Mouse (Mus musculus): ENCODE measurements around the gene Arsb. TPM values are rescaled to one million over a fixed set of nuclear protein-coding genes. Genes with fewer than 3 reads are reported as not detected.

Arsb gene
- polyA plus RNA-seq (2016; fragmentation: Nextera tagmentation; extraction: Ambion mirVana) = 7.6 and 8.1 TPM in 2 replicates

GRCm38 (mm10) chr13:93771588-93772278, at the start of gene Arsb:
TSS of gene Arsb (plus strand) at chr13:93771630.
- Histone ChIP-seq H3K9me3 (replicated peaks) (no peaks in the 10 kb centered on the region), H3K4me1 (replicated peaks) (peaks cover 13% of the 10 kb centered on the region; the same call in 1 of the 2 replicates), H3K36me3 (no peaks in the 10 kb centered on the region), H3K27ac (ENCODE audit: poor library complexity, severe bottlenecking) (peak within 1 kb of the TSS; percentile 63), H3K4me3 (peak within 1 kb of the TSS; percentile 66), H3K9ac (peak within 1 kb of the TSS; percentile 79), H3K4me2 (peak within 1 kb of the TSS; percentile 94), H3K27me3 (replicated peaks) (peaks cover 5% of the 10 kb centered on the region; the same call in 1 of the 2 replicates)
- under 1% methylated on average over 66 of the region's 66 CpGs for WGBS
- peak; percentile 93 for ATAC-seq (ENCODE audit: insufficient number of reproducible peaks, low FRiP score)

DNA sequence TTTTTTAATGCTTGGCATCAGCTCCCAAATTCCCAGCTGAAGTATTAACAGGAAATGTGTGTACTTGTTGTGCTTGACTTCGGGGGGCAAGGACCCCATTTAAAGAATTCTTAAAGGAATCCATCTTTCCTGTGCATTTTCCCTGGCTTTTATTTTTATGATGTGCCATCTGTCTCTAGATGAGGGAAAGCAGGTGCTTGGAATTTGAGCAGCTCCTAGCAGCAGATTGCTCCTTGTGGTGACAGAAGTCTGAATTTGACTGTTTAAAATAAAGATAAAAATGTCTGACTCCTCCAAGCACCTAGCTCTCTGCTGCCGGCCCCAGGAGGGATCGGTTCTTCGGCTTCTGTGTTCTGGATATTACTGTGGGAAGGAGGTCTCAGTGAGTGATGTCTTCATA, 49.5 kb upstream of the Arsb start:
- 76% methylated on average over 4 of the region's 4 CpGs for WGBS
- no peaks in the 10 kb centered on the region for H3K9me3 ChIP-seq (replicated peaks)
- H3K27me3 ChIP-seq (replicated peaks) = no peaks in the 10 kb centered on the region
- no peak for ATAC-seq (ENCODE audit: insufficient number of reproducible peaks, low FRiP score)
- H3K4me2 ChIP-seq = no peak overlapping the region
- H3K4me3 ChIP-seq = no peak overlapping the region
- H3K4me1 ChIP-seq (replicated peaks) = no peaks in the 10 kb centered on the region
- no peak overlapping the region for H3K9ac ChIP-seq
- H3K36me3 ChIP-seq = no peaks in the 10 kb centered on the region
- no peak overlapping the region for H3K27ac ChIP-seq (ENCODE audit: poor library complexity, severe bottlenecking)

DNA sequence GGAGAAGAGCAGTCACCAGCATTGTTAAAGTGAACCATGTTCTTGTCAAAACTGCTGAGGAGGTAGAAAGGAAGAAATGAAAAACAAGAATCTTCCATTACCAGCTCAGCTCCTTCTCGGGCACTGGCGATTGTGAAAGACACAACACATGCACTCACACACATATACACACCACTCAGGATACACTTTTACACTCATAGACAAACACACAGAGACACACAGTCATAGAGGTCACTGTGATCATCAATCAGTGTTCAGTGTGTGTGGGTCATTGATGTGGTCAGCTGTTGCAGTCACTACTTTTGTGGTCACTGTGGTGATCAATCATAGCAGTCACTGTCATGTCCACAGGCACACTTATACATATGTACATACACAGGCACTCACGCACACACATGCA, 48.0 kb upstream of the Arsb start:
- no peaks in the 10 kb centered on the region for H3K36me3 ChIP-seq
- H3K4me2 ChIP-seq = no peak overlapping the region
- no peak overlapping the region for H3K27ac ChIP-seq (ENCODE audit: poor library complexity, severe bottlenecking)
- no peaks in the 10 kb centered on the region for H3K9me3 ChIP-seq (replicated peaks)
- H3K27me3 ChIP-seq (replicated peaks) = no peaks in the 10 kb centered on the region
- ATAC-seq (ENCODE audit: insufficient number of reproducible peaks, low FRiP score) = no peak
- H3K9ac ChIP-seq = no peak overlapping the region
- no peak overlapping the region for H3K4me3 ChIP-seq
- 82% methylated on average over 3 of the region's 3 CpGs for WGBS
- H3K4me1 ChIP-seq (replicated peaks) = no peaks in the 10 kb centered on the region

- 34% methylated on average over 2 of the region's 2 CpGs for WGBS
- Histone ChIP-seq H3K27me3 (replicated peaks) (no peaks in the 10 kb centered on the region), H3K27ac (ENCODE audit: poor library complexity, severe bottlenecking) (no peak overlapping the region), H3K9me3 (replicated peaks) (no peaks in the 10 kb centered on the region), H3K4me2 (no peak overlapping the region), H3K4me3 (no peak overlapping the region), H3K36me3 (no peaks in the 10 kb centered on the region), H3K4me1 (replicated peaks) (no peaks in the 10 kb centered on the region), H3K9ac (no peak overlapping the region)
- no peak for ATAC-seq (ENCODE audit: insufficient number of reproducible peaks, low FRiP score)
Measured at GRCm38 (mm10) chr13:93724206-93724605, 47.2 kb upstream of the Arsb start.

- ATAC-seq (ENCODE audit: insufficient number of reproducible peaks, low FRiP score) = no peak
- Histone ChIP-seq H3K4me2 (no peak overlapping the region), H3K36me3 (no peaks in the 10 kb centered on the region), H3K9ac (no peak overlapping the region), H3K4me3 (no peak overlapping the region), H3K27ac (ENCODE audit: poor library complexity, severe bottlenecking) (no peak overlapping the region), H3K9me3 (replicated peaks) (0 out of 2 replicates have a peak, but pooled peaks cover 4% of the 10 kb centered on the region), H3K27me3 (replicated peaks) (no peaks in the 10 kb centered on the region), H3K4me1 (replicated peaks) (no peaks in the 10 kb centered on the region)
- WGBS = 81% methylated on average over 5 of the region's 5 CpGs
Measured at GRCm38 (mm10) chr13:93735131-93735636, 36.2 kb upstream of the Arsb start.

DNA sequence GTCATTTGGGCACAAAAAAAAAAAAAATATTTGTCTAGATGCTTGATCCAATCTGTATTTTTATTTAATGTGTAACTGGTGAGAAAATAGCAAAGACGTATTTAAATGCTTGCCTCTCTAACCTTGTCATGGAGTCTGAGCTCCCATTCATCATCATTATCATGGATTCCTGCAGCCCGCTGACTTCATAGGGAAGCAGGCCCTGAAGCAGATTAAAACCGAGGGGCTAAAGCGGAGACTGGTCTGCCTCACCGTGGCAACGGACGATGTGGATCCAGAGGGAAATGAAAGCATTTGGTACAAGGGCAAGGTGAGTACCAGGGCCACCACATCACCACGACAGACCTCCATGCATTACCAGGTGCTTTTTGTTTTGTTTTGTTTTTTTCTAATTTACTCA, 27.3 kb upstream of the Arsb start:
- H3K4me3 ChIP-seq = no peak overlapping the region
- 45% methylated on average over 8 of the region's 8 CpGs for WGBS

GRCm38 (mm10) chr13:93752597-93753400, 18.6 kb upstream of the Arsb start:
- Histone ChIP-seq H3K27ac (ENCODE audit: poor library complexity, severe bottlenecking) (no peak overlapping the region), H3K36me3 (no peaks in the 10 kb centered on the region), H3K4me1 (replicated peaks) (peaks cover 8% of the 10 kb centered on the region; the same call in 1 of the 2 replicates), H3K4me2 (no peak overlapping the region), H3K4me3 (no peak overlapping the region), H3K9ac (no peak overlapping the region), H3K27me3 (replicated peaks) (no peaks in the 10 kb centered on the region), H3K9me3 (replicated peaks) (no peaks in the 10 kb centered on the region)
- 69% methylated on average over 14 of the region's 14 CpGs for WGBS
- no peak for ATAC-seq (ENCODE audit: insufficient number of reproducible peaks, low FRiP score)

More for the DNA sequence above, 27.3 kb upstream of the Arsb start:
- H3K4me1 ChIP-seq (replicated peaks) = peaks cover 3% of the 10 kb centered on the region; the same call in 1 of the 2 replicates
- H3K4me2 ChIP-seq = no peak overlapping the region
- H3K36me3 ChIP-seq = no peaks in the 10 kb centered on the region
- no peak overlapping the region for H3K27ac ChIP-seq (ENCODE audit: poor library complexity, severe bottlenecking)
- H3K27me3 ChIP-seq (replicated peaks) = no peaks in the 10 kb centered on the region
- no peak overlapping the region for H3K9ac ChIP-seq
- H3K9me3 ChIP-seq (replicated peaks) = no peaks in the 10 kb centered on the region
- ATAC-seq (ENCODE audit: insufficient number of reproducible peaks, low FRiP score) = no peak

DNA sequence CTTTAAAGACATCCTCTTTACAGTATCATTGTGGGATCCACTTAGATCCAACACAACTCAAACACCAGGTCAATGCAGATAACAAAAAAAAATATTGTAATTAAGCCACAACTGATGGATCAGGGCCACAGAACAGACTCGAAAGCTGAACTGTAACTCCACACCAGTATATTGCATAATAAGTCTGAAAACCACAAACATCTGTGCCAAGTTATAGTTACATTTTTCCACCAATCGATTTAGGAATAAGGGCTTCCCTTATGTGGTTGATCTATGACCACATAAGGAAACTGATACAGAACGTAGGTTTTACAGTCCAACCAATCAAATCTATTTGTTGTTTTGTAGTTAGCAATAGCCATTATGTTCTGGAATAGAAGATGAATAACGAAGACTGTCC, 16.3 kb upstream of the Arsb start:
- no peak overlapping the region for H3K4me2 ChIP-seq
- no peak overlapping the region for H3K27ac ChIP-seq (ENCODE audit: poor library complexity, severe bottlenecking)
- WGBS = 76% methylated on average over 4 of the region's 4 CpGs
- H3K9ac ChIP-seq = no peak overlapping the region
- no peak overlapping the region for H3K4me3 ChIP-seq
- no peak for ATAC-seq (ENCODE audit: insufficient number of reproducible peaks, low FRiP score)
- H3K27me3 ChIP-seq (replicated peaks) = no peaks in the 10 kb centered on the region
- H3K36me3 ChIP-seq = no peaks in the 10 kb centered on the region
- H3K9me3 ChIP-seq (replicated peaks) = no peaks in the 10 kb centered on the region
- H3K4me1 ChIP-seq (replicated peaks) = peaks cover 4% of the 10 kb centered on the region; the same call in 1 of the 2 replicates

DNA sequence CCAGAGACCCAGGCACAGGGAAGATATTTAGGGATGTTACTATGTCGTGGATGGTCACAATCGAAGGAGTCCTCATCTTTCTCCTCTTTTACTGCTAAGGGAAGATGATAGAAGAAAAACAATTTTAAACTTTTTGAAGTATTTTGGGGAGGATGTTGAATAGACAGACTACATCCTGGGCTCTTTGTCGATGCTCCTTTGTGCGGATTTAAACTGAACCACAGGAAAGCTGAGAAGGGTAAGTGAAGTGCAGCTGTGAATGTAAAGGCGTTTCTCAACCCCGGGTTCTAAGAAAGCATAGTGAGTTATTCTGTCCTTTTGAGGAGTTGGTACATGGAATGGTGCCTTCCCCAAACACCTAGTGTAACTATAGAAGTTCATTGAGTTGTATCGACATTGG, 14.8 kb upstream of the Arsb start:
- 82% methylated on average over 7 of the region's 7 CpGs for WGBS
- no peak overlapping the region for H3K9ac ChIP-seq
- H3K4me1 ChIP-seq (replicated peaks) = peaks cover 4% of the 10 kb centered on the region; the same call in 1 of the 2 replicates
- no peaks in the 10 kb centered on the region for H3K27me3 ChIP-seq (replicated peaks)
- no peak overlapping the region for H3K4me3 ChIP-seq
- no peak for ATAC-seq (ENCODE audit: insufficient number of reproducible peaks, low FRiP score)
- H3K9me3 ChIP-seq (replicated peaks) = no peaks in the 10 kb centered on the region
- H3K36me3 ChIP-seq = no peaks in the 10 kb centered on the region
- H3K4me2 ChIP-seq = no peak overlapping the region
- no peak overlapping the region for H3K27ac ChIP-seq (ENCODE audit: poor library complexity, severe bottlenecking)

DNA sequence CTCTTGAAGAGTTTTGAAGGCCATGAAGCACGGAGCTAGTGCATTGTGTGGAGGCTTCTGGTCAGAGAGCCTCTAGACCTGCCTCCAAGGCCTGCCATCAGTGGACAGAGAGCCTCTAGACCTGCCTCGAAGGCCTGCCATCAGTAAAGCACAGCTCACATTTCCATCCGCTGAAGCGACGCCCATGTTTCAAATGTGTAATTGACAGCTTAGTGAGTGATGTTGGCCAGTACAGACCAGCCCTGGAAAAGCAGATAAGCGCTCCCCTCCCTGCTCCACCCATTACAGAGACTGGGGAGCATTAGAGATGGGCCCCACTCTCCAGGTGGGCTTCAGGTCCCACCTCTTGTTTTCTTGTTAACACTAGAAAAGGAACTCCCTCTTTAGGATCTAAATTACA, 13.9 kb upstream of the Arsb start:
- H3K4me2 ChIP-seq = no peak overlapping the region
- no peak overlapping the region for H3K4me3 ChIP-seq
- ATAC-seq (ENCODE audit: insufficient number of reproducible peaks, low FRiP score) = no peak
- no peaks in the 10 kb centered on the region for H3K36me3 ChIP-seq
- 33% methylated on average over 6 of the region's 6 CpGs for WGBS
- H3K9ac ChIP-seq = no peak overlapping the region
- H3K27ac ChIP-seq (ENCODE audit: poor library complexity, severe bottlenecking) = no peak overlapping the region
- no peaks in the 10 kb centered on the region for H3K9me3 ChIP-seq (replicated peaks)
- H3K27me3 ChIP-seq (replicated peaks) = no peaks in the 10 kb centered on the region
- H3K4me1 ChIP-seq (replicated peaks) = peaks cover 4% of the 10 kb centered on the region; the same call in 1 of the 2 replicates

- no peaks in the 10 kb centered on the region for H3K27me3 ChIP-seq (replicated peaks)
- 56% methylated on average over 14 of the region's 14 CpGs for WGBS
- ATAC-seq (ENCODE audit: insufficient number of reproducible peaks, low FRiP score) = no peak
- peaks cover 4% of the 10 kb centered on the region; the same call in 1 of the 2 replicates for H3K4me1 ChIP-seq (replicated peaks)
- H3K9ac ChIP-seq = no peak overlapping the region
- H3K4me2 ChIP-seq = no peak overlapping the region
- H3K4me3 ChIP-seq = no peak overlapping the region
- H3K36me3 ChIP-seq = no peaks in the 10 kb centered on the region
- no peaks in the 10 kb centered on the region for H3K9me3 ChIP-seq (replicated peaks)
- no peak overlapping the region for H3K27ac ChIP-seq (ENCODE audit: poor library complexity, severe bottlenecking)
Measured at GRCm38 (mm10) chr13:93758149-93758898, 13.1 kb upstream of the Arsb start.

All from heart, embryonic 12.5 days (tissue).